Mouse (Mus musculus): Measurements from ENCODE around the gene Fam221a. TPM values are rescaled to one million over a fixed set of nuclear protein-coding genes. Genes with fewer than 3 reads are reported as not detected.

Fam221a gene
- polyA plus RNA-seq (2015; fragmentation: Nextera tagmentation; extraction: Ambion mirVana) = 11.1 and 11.6 TPM in 2 replicates

DNA sequence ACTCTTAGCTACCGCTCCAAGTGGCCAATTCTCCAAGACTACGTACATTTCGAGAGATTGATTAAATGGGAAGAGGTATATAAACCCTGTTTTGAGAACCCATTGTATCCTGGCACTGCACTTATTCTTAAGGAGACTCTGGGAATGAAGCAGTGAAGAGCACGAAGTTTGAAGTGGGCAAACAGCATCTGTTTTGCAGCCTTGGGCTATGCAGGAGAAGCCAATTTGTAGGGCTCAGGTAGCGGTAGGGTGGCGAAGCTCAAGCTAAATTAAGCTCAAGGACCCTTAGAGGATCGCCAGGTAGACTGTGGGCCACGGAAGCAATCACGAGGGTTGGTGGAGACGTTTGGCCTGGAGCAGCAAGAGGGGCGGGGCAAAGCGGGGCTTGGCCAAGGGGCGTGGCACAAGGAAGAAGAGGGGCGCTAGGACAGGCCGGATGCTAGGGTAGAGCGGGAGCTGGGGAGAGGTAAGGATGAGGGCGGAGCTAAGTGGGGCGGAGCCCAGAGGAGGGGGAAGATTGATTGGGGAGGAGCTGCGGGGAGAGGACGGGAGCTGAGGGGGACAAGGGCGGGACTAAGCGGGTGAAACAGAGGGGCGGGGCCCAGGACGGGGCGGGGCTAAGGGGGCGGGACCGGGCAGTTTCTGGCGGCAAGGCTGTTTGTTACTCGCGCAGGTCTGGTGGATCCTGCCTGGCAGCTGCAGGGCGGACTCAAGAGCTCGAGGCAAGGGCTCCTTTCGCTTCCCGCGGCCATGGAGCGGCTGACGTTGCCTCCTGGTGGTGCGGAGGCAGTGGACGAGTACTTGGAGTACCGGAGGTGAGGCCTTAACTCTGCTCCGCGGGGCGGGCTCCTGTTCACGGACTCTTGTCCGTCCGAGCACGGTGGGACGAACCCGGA, at the start of gene Fam221a:
Gene Fam221a, plus strand, starts transcription at position 581 of the 896 bp plus-strand sequence.
- no peaks in the 10 kb centered on the region for H3K36me3 ChIP-seq
- no peaks in the 10 kb centered on the region for H3K9me3 ChIP-seq
- H3K27ac ChIP-seq = peak within 1 kb of the TSS; percentile 85
- ATAC-seq (ENCODE audit: borderline replicate concordance, extremely low read depth, low FRiP score, low TSS enrichment) = peak; percentile 98
- H3K27me3 ChIP-seq = no peaks in the 10 kb centered on the region
- H3K4me3 ChIP-seq = peak within 1 kb of the TSS; percentile 54
- 3% methylated on average over 49 of the region's 49 CpGs for WGBS
- H3K4me2 ChIP-seq = peak within 1 kb of the TSS; percentile 75
- H3K9ac ChIP-seq = peak within 1 kb of the TSS; percentile 66
- peaks cover 14% of the 10 kb centered on the region for H3K4me1 ChIP-seq

DNA sequence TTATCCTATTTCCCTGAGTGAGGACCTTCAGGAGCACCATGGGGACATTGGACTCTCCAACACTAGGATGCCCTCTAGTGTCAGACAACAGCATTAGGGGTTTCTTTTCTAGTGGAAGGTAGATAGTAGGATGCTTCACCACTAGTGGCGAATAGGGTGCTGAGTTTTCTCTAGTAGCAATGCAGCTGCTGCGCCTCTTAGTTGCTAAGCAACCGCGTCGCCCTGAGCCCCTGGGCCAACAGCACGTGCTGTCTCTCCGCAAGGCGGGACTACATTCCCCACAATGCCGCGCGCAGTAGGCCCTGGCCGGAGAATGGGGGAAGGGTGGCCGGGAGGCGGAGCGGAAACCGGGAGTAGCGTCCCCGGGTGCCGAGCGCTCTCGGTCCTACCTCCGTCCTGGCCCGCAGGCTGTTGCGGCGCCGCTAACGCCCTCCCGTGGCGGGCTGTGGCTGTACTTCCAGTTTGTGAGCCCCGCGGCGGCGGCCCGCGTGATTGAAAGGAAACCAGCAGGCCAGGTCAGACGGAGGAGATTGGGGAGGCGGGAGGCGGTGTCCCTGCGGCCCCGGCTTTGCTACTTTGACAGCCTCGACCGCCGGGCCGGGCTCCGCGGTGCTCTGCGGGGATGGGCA, 48.5 kb upstream of the Fam221a start, which contains the start of gene Ccdc126:
Gene Ccdc126, plus strand, starts transcription at position 309 of the 629 bp plus-strand sequence.
- Histone ChIP-seq H3K4me1 (peaks cover 13% of the 10 kb centered on the region), H3K27me3 (no peaks in the 10 kb centered on the region), H3K9me3 (no peaks in the 10 kb centered on the region), H3K9ac (peak within 1 kb of the TSS; percentile 75), H3K36me3 (no peaks in the 10 kb centered on the region), H3K4me3 (peak within 1 kb of the TSS; percentile 68), H3K27ac (peak within 1 kb of the TSS; percentile 79), H3K4me2 (peak within 1 kb of the TSS; percentile 75)
- ATAC-seq (ENCODE audit: borderline replicate concordance, extremely low read depth, low FRiP score, low TSS enrichment) = peak; percentile 100
- WGBS = under 1% methylated on average over 47 of the region's 47 CpGs

DNA sequence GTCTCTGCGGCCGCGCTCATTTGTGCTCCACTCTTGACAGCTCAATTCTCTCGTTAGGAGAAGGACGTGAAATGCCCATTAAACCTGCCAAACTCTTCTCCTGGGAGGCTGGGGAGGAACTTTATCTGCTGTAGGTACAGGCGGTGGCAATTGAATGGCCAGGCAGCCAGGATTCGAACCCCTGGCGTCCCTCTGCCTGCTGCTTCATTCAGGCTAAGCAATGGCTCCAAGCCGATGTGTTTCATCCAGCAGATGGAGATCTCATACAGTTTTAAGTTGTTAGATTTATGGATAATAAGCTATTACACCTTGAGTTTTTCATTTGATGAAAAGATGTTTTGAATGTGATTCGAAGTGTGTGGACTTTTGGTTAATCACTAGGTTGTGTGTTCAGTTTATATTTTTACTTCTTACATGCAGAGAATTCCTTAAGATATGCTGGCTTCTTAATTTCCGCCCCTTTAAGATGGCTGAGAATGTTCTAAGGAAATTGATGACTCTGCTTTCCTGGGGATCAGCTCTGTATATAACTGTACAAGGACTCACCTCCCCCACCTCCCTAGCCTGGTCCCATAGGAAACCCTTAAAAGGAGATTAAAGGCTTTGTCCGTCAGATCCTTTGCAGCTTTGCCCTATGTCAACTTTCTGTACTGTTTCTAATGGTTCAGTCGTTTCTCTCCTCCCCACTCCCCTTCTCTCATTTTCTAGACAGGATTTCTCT, 47.8 kb upstream of the Fam221a start:
- 0 out of 2 replicates have a peak, but pooled peaks have one; percentile 2 for ATAC-seq (ENCODE audit: borderline replicate concordance, extremely low read depth, low FRiP score, low TSS enrichment)
- Histone ChIP-seq H3K4me3 (peak overlapping the region; percentile 68), H3K4me1 (peaks cover 13% of the 10 kb centered on the region), H3K4me2 (peak overlapping the region; percentile 75), H3K36me3 (no peaks in the 10 kb centered on the region), H3K9me3 (no peaks in the 10 kb centered on the region), H3K27me3 (no peaks in the 10 kb centered on the region), H3K27ac (peak overlapping the region; percentile 79), H3K9ac (peak overlapping the region; percentile 75)
- 8% methylated on average over 13 of the region's 13 CpGs for WGBS

DNA sequence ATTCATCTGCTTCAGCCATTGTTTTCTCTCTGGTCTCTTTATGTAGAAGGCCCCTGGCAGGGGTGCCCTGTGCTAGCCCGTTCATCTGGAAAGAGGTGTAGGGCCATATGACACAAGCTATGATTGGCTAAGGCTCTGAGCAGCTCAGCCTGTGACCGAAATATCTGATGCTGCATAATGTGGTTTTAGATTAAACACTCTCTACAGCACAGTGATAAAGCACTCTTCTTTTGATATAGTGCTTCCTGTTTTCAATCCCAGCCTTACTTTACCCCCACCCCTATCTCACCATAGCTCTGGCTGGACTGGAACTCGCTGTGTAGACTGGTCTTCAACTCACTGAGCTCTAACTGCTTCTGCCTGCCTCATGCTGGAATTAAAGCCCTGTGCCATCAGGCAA, 46.2 kb upstream of the Fam221a start:
- Histone ChIP-seq H3K4me1 (peaks cover 13% of the 10 kb centered on the region), H3K4me2 (no peak overlapping the region), H3K9ac (no peak overlapping the region), H3K27ac (no peak overlapping the region), H3K9me3 (no peaks in the 10 kb centered on the region), H3K36me3 (no peaks in the 10 kb centered on the region), H3K27me3 (no peaks in the 10 kb centered on the region), H3K4me3 (no peak overlapping the region)
- WGBS = 64% methylated on average over 3 of the region's 3 CpGs
- no peak for ATAC-seq (ENCODE audit: borderline replicate concordance, extremely low read depth, low FRiP score, low TSS enrichment)

DNA sequence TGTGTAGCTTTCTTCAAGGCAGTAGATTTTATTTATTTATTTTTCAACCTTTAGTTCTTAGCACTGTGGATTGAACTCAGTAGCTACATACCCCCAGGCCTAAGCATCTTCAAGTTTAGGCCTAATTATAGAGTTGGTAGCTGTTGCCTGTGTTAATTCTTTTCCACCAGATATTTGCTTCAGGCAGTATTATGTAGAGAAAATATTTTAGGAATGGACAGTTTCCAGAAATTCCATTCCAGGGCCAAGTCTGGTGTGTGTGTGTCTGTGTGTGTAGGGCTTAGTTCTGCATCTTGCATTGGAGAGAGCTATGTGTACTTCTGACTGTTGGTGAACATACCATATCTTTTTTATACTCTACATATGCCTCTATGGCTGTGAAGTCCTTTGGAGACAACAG, 45.5 kb upstream of the Fam221a start:
- no peak for ATAC-seq (ENCODE audit: borderline replicate concordance, extremely low read depth, low FRiP score, low TSS enrichment)
- H3K4me2 ChIP-seq = no peak overlapping the region
- no peak overlapping the region for H3K27ac ChIP-seq
- H3K9me3 ChIP-seq = no peaks in the 10 kb centered on the region
- H3K9ac ChIP-seq = no peak overlapping the region
- peaks cover 13% of the 10 kb centered on the region for H3K4me1 ChIP-seq
- H3K36me3 ChIP-seq = no peaks in the 10 kb centered on the region
- H3K4me3 ChIP-seq = no peak overlapping the region
- no peaks in the 10 kb centered on the region for H3K27me3 ChIP-seq

DNA sequence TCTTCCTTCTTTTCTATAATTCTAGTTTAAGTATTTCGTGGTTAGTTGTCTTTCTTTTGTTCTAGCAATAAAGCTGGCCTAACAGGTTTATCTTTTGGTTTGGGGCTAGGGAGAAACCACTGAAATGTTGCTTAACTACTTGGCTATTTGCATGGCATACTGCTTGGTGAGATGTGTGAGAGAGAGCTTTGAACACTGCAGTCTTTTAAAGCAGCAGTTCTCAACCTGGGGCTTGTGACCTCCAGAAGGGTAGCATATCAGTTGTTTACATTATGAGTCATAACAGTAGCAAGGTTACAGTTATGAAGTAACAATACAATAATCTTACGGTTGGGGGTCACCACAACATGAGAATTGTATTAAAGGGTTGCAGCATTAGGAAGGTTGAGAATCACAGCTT, 44.6 kb upstream of the Fam221a start:
- 32% methylated on average over 2 of the region's 2 CpGs for WGBS
- Histone ChIP-seq H3K27me3 (no peaks in the 10 kb centered on the region), H3K4me2 (no peak overlapping the region), H3K27ac (no peak overlapping the region), H3K4me3 (no peak overlapping the region), H3K4me1 (peaks cover 13% of the 10 kb centered on the region), H3K9me3 (no peaks in the 10 kb centered on the region), H3K36me3 (no peaks in the 10 kb centered on the region), H3K9ac (no peak overlapping the region)
- no peak for ATAC-seq (ENCODE audit: borderline replicate concordance, extremely low read depth, low FRiP score, low TSS enrichment)

DNA sequence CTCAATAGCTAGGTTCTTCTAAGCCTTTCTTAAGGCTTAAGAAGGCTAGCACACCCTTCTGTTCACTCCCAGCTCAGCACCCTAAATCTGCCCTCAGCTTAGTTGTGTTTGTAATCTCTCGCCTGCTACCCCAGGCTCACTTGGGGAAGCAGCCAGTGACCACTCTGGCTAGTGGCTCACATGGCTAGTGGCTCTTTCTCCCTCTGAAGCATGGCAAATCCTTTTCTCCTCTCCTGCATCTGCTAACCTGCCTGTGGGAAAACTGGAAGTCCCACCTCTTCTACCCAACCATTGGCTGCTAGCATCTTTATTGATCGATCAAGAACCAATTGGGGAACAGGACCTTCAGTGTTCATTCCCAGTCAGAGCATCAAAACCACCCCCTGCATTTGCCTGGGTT, 43.0 kb upstream of the Fam221a start:
- Histone ChIP-seq H3K4me3 (no peak overlapping the region), H3K36me3 (no peaks in the 10 kb centered on the region), H3K9me3 (no peaks in the 10 kb centered on the region), H3K27ac (no peak overlapping the region), H3K9ac (no peak overlapping the region), H3K4me2 (no peak overlapping the region), H3K27me3 (no peaks in the 10 kb centered on the region), H3K4me1 (peaks cover 13% of the 10 kb centered on the region)
- WGBS = 79% methylated on average over 2 of the region's 2 CpGs
- no peak for ATAC-seq (ENCODE audit: borderline replicate concordance, extremely low read depth, low FRiP score, low TSS enrichment)

DNA sequence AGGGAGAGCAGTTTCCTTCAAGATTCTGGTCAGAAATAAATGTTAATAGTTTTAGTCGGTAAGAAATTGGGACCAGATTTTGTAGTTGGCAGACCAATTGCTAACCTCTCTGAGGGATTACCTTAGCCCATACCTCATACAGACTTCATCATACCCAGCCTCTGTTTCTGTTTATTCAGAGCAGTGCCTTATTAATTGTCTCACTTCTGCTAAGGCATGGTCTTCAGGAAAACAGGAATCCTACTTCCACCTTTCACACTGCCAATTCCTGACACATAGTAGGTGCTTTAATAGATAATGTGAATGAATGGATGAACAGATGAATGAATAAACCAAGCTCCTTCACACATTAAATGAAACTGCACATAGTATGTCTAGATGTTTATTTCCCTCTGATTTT, 42.2 kb upstream of the Fam221a start:
- Histone ChIP-seq H3K4me2 (no peak overlapping the region), H3K4me3 (no peak overlapping the region), H3K36me3 (no peaks in the 10 kb centered on the region), H3K9ac (no peak overlapping the region), H3K9me3 (no peaks in the 10 kb centered on the region), H3K27me3 (no peaks in the 10 kb centered on the region), H3K4me1 (peaks cover 9% of the 10 kb centered on the region), H3K27ac (no peak overlapping the region)
- ATAC-seq (ENCODE audit: borderline replicate concordance, extremely low read depth, low FRiP score, low TSS enrichment) = no peak
- 70% methylated on average over 1 of the region's 1 CpGs for WGBS

DNA sequence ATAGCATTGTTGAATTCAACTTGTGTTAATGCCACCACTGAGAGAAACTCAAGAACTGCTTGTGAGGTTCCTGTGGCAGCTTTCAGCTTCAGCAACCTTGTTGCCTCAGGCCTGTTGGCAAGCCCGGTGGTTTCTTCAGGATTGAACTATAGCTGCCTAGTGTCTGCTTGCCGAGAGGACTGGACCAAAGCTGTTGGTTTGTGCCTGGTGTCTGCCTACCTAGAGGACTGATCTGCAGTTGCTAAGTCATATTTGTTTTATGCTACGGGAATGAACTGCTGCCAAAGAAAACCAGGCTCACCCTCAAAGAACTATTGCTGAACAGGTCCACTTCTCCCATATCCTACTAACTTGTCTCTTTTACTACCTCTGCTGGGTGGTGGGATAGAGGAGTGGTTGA, 40.7 kb upstream of the Fam221a start:
- Histone ChIP-seq H3K9me3 (no peaks in the 10 kb centered on the region), H3K9ac (no peak overlapping the region), H3K4me3 (no peak overlapping the region), H3K4me2 (no peak overlapping the region), H3K27me3 (no peaks in the 10 kb centered on the region), H3K4me1 (peaks cover 8% of the 10 kb centered on the region), H3K27ac (no peak overlapping the region), H3K36me3 (no peaks in the 10 kb centered on the region)
- no peak for ATAC-seq (ENCODE audit: borderline replicate concordance, extremely low read depth, low FRiP score, low TSS enrichment)
- 78% methylated on average over 3 of the region's 3 CpGs for WGBS

DNA sequence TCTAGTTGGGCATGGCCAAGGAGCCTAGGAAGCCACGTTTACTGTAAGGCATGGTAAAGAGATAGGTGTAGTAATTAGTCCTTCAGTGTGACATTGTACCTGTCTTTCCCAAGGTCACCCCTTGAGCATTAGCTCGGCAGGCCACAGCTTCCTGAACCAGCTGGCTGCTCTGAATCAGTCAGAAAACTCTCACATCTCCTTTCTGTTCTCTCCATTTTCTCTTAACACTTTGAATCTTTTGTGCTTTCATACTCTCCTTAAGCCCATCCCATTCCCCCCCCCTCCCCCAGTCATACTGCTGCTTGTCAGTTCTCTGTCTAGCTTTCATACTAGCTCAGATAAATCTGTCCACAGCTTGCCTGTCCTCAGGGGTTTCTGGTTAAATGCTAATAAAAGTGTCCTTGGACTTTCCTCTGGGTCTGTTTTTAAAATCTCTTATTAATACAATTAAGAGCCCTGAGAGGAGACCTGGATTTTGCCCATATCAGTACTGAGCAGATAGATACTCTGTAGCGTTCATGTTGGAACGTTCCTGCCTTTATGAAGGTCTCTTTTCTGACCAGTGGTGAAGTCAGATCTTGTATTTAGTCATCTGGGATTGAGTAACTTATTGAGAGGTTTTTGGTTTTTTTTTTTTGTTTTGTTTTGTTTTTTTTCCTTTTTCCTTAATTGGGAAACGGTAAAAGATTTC, 36.0 kb upstream of the Fam221a start:
- Histone ChIP-seq H3K4me2 (no peak overlapping the region), H3K27me3 (no peaks in the 10 kb centered on the region), H3K9me3 (no peaks in the 10 kb centered on the region), H3K36me3 (no peaks in the 10 kb centered on the region), H3K9ac (no peak overlapping the region), H3K4me3 (no peak overlapping the region), H3K27ac (no peak overlapping the region), H3K4me1 (no peaks in the 10 kb centered on the region)
- WGBS = 62% methylated on average over 5 of the region's 5 CpGs
- no peak for ATAC-seq (ENCODE audit: borderline replicate concordance, extremely low read depth, low FRiP score, low TSS enrichment)

DNA sequence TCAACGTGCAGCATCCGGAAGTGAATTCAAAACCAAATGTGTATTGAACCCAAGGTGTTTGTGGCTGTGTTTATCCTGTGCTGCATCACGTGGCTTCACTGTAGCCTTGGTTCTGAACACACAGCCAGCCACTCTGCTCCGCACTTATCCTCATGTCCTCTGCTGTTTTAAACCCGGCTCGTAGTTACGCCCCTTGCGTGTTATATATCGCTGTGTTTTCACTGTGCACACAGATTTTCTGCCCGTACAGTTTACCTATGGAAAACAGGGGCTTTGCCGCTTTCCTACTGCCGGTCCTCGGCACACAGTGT, 35.5 kb upstream of the Fam221a start:
- Histone ChIP-seq H3K9me3 (no peaks in the 10 kb centered on the region), H3K9ac (no peak overlapping the region), H3K27ac (no peak overlapping the region), H3K27me3 (no peaks in the 10 kb centered on the region), H3K36me3 (no peaks in the 10 kb centered on the region), H3K4me1 (no peaks in the 10 kb centered on the region), H3K4me3 (no peak overlapping the region), H3K4me2 (0 out of 2 replicates have a peak overlapping the region, but pooled peaks have one; percentile 7)
- no peak for ATAC-seq (ENCODE audit: borderline replicate concordance, extremely low read depth, low FRiP score, low TSS enrichment)
- 49% methylated on average over 13 of the region's 13 CpGs for WGBS
